Mouse (Mus musculus) thymus, adult 2 months (tissue): ENCODE results near the gene Ttbk1. TPM values are rescaled to one million over a fixed set of nuclear protein-coding genes. Genes with fewer than 3 reads are reported as not detected.

Experiments
- DNase-seq: peaks from one replicate; pipeline ENCODE4 v3.0.0; 2021
- H3K27ac ChIP-seq: fragments of 200-500 bp; 2 replicates; pipeline ENCODE4 v1.5.1; 2012; ENCODE audit warnings: low read length, control low read depth; ENCODE audit not compliant: control insufficient read depth, insufficient read depth
- H3K27me3 ChIP-seq: fragments of 200-500 bp; 2 replicates; pipeline ENCODE4 v1.6.1; 2012; ENCODE audit warnings: mild to moderate bottlenecking, low read length, moderate library complexity, mixed read lengths; ENCODE audit not compliant: control insufficient read depth, insufficient read depth
- H3K36me3 ChIP-seq: fragments of 200-500 bp; 2 replicates; pipeline ENCODE4 v1.6.1; 2012; ENCODE audit warnings: mild to moderate bottlenecking, low read length, moderate library complexity; ENCODE audit not compliant: control insufficient read depth, insufficient read depth
- H3K4me1 ChIP-seq: fragments of 200-500 bp; replicated peaks from 2 replicates; pipeline ENCODE4 v1.6.1; 2012; ENCODE audit warnings: low read length; ENCODE audit not compliant: control insufficient read depth, insufficient read depth
- H3K4me3 ChIP-seq: fragments of 200-500 bp; 2 replicates; pipeline ENCODE4 v1.5.1; 2012; ENCODE audit warnings: mild to moderate bottlenecking, low read length, control low read depth, moderate library complexity; ENCODE audit not compliant: control insufficient read depth, insufficient read depth
- CTCF ChIP-seq: fragments of 200-500 bp; IDR thresholded peaks from 2 replicates; pipeline ENCODE4 v1.5.1; 2012; ENCODE audit warnings: mild to moderate bottlenecking, control low read depth, low read length, moderate library complexity, borderline replicate concordance; ENCODE audit not compliant: control insufficient read depth, poor library complexity, insufficient read depth; ENCODE audit errors: extremely low read depth
- POLR2A ChIP-seq: fragments of 200-500 bp; IDR thresholded peaks from 2 replicates; pipeline ENCODE4 v1.6.1; 2012; ENCODE audit warnings: mild to moderate bottlenecking, low read length, control low read depth, moderate library complexity; ENCODE audit not compliant: control insufficient read depth, poor library complexity, insufficient read depth; ENCODE audit errors: extremely low read depth
- WGBS: fragments of 180-500 bp; shearing (Covaris S2); methylation state at CpG from one replicate; pipeline ENCODE4 v1.1.7; 2018; 5-methylcytosine and 5-hydroxymethylcytosine counted together
- polyA plus RNA-seq: library from polyadenylated mRNA; depleted of rRNA; stranded (reverse); fragments of >200 nt; gene quantifications from 2 replicates; pipeline ENCODE4 v1.2.3, GENCODE M21; 2012

Gene Ttbk1
- polyA plus RNA-seq, 1 experiment = 1.0 TPM

- Histone ChIP-seq H3K4me1 (no peaks in the 10 kb centered on the region), H3K4me3 (no peak overlapping the region), H3K27ac (no peak overlapping the region), H3K27me3 (no peaks in the 10 kb centered on the region; the same call in 1 of the 2 replicates), H3K36me3 (no peaks in the 10 kb centered on the region)
- WGBS = 38% methylated on average over 23 of the region's 23 CpGs
- TF ChIP-seq CTCF (no peak), POLR2A (no peak)
- DNase-seq = peak; percentile 32
Observed at GRCm38 (mm10) chr17:46436672-46437366, 50.7 kb downstream of the Ttbk1 start.

GRCm38 (mm10) chr17:46433627-46434026 lies 53.8 kb downstream of the Ttbk1 start:
- H3K36me3 ChIP-seq = no peaks in the 10 kb centered on the region
- H3K27me3 ChIP-seq = no peaks in the 10 kb centered on the region; the same call in 1 of the 2 replicates
- TF ChIP-seq POLR2A = no peak
- 0 out of 2 replicates have a peak, but pooled peaks have one; percentile 10 for TF ChIP-seq CTCF
- 14% methylated on average over 17 of the region's 17 CpGs for WGBS
- no peak for DNase-seq
- H3K4me3 ChIP-seq = no peak overlapping the region
- no peak overlapping the region for H3K27ac ChIP-seq
- no peaks in the 10 kb centered on the region for H3K4me1 ChIP-seq

- H3K27ac ChIP-seq = no peak within 1 kb of the TSS
- no peak for DNase-seq
- WGBS = 23% methylated on average over 18 of the region's 18 CpGs
- H3K4me1 ChIP-seq = no peaks in the 10 kb centered on the region
- H3K36me3 ChIP-seq = no peaks in the 10 kb centered on the region
- no peak within 1 kb of the TSS for H3K4me3 ChIP-seq
- no peaks in the 10 kb centered on the region; the same call in 1 of the 2 replicates for H3K27me3 ChIP-seq
- TF ChIP-seq POLR2A (no peak), CTCF (no peak)
Observed at GRCm38 (mm10) chr17:46428761-46429414, 58.6 kb downstream of the Ttbk1 start, which contains the start of gene Crip3. Crip3 (plus strand) TSS chr17:46428926.

GRCm38 (mm10) chr17:46426496-46426895 lies 61.0 kb downstream of the Ttbk1 start:
- DNase-seq = no peak
- no peak overlapping the region for H3K27ac ChIP-seq
- TF ChIP-seq POLR2A (no peak), CTCF (no peak)

GRCm38 (mm10) chr17:46419717-46420116 lies 67.8 kb downstream of the Ttbk1 start:
- TF ChIP-seq CTCF (no peak), POLR2A (no peak)

More at GRCm38 (mm10) chr17:46426496-46426895, 61.0 kb downstream of the Ttbk1 start:
- Histone ChIP-seq H3K4me3 (no peak overlapping the region), H3K36me3 (no peaks in the 10 kb centered on the region), H3K27me3 (no peaks in the 10 kb centered on the region; the same call in 1 of the 2 replicates), H3K4me1 (no peaks in the 10 kb centered on the region)

GRCm38 (mm10) chr17:46418628-46419027 lies 68.8 kb downstream of the Ttbk1 start:
- no peaks in the 10 kb centered on the region for H3K36me3 ChIP-seq
- no peak for DNase-seq
- WGBS = 79% methylated on average over 5 of the region's 5 CpGs
- no peak for TF ChIP-seq POLR2A
- no peak overlapping the region for H3K4me3 ChIP-seq
- H3K4me1 ChIP-seq = no peaks in the 10 kb centered on the region
- no peaks in the 10 kb centered on the region for H3K27me3 ChIP-seq
- H3K27ac ChIP-seq = no peak overlapping the region

More at GRCm38 (mm10) chr17:46419717-46420116, 67.8 kb downstream of the Ttbk1 start:
- H3K4me3 ChIP-seq = no peak overlapping the region
- H3K27ac ChIP-seq = no peak overlapping the region
- H3K36me3 ChIP-seq = no peaks in the 10 kb centered on the region
- no peak for DNase-seq
- H3K4me1 ChIP-seq = no peaks in the 10 kb centered on the region
- H3K27me3 ChIP-seq = no peaks in the 10 kb centered on the region

- H3K27me3 ChIP-seq = no peaks in the 10 kb centered on the region
- no peak overlapping the region for H3K4me3 ChIP-seq
- TF ChIP-seq POLR2A (no peak), CTCF (no peak)
- WGBS = 31% methylated on average over 3 of the region's 3 CpGs
- H3K4me1 ChIP-seq = no peaks in the 10 kb centered on the region
- DNase-seq = no peak
- H3K36me3 ChIP-seq = peaks cover 12% of the 10 kb centered on the region; the same call in 1 of the 2 replicates
- H3K27ac ChIP-seq = no peak overlapping the region
Observed at GRCm38 (mm10) chr17:46408478-46408877, 79.0 kb downstream of the Ttbk1 start.
